Mouse (Mus musculus) c-Kit-negative CD71-positive TER-119-positive erythroid progenitor cells, embryonic 14.5 days (primary cell): ENCODE results near the gene Wee1.
"Not testable (repeated sequence)": the region's sequence is repeated elsewhere in the genome, so short reads cannot be mapped to it uniquely, and the experiment has no call there.

Experiments
- DNase-seq: peaks from one replicate; pipeline ENCODE4 v3.0.0-alpha.2; 2013; ENCODE audit warnings: low read depth, low spot score

Wee1 gene

GRCm38 (mm10) chr7:110122565-110123422 lies 948 bp downstream of the Wee1 start:
- no peak for DNase-seq

- no peak for DNase-seq
These were observed 2.2 kb downstream of the Wee1 start for GRCm38 (mm10) chr7:110123844-110124555.

- DNase-seq, result no peak
These were observed 6.7 kb downstream of the Wee1 start for GRCm38 (mm10) chr7:110128566-110128965.

- DNase-seq, result not testable (repeated sequence)
These were observed 10.4 kb downstream of the Wee1 start for GRCm38 (mm10) chr7:110132272-110132671.

GRCm38 (mm10) chr7:110133988-110134387 lies 12.1 kb downstream of the Wee1 start:
- DNase-seq, result no peak

- no peak for DNase-seq
These were observed 16.7 kb downstream of the Wee1 start for GRCm38 (mm10) chr7:110138538-110138937.

- DNase-seq, result no peak
These were observed 22.0 kb downstream of the Wee1 start for GRCm38 (mm10) chr7:110143863-110144262.

GRCm38 (mm10) chr7:110152891-110153290 lies 31.0 kb downstream of the Wee1 start:
- DNase-seq, result no peak

GRCm38 (mm10) chr7:110156712-110157260 lies 34.9 kb downstream of the Wee1 start:
- no peak for DNase-seq

GRCm38 (mm10) chr7:110157261-110157910 lies 35.5 kb downstream of the Wee1 start:
- DNase-seq, result no peak

- DNase-seq, result no peak
These were observed 36.2 kb downstream of the Wee1 start for GRCm38 (mm10) chr7:110158073-110158472.

GRCm38 (mm10) chr7:110160109-110160508 lies 38.3 kb downstream of the Wee1 start:
- not testable (repeated sequence) for DNase-seq

- no peak for DNase-seq
These were observed 38.8 kb downstream of the Wee1 start for GRCm38 (mm10) chr7:110160601-110161000.

- DNase-seq, result peak; percentile 30
These were observed 41.2 kb downstream of the Wee1 start for GRCm38 (mm10) chr7:110163024-110163423.

GRCm38 (mm10) chr7:110164103-110164681 lies 42.3 kb downstream of the Wee1 start:
- DNase-seq, result peak; percentile 79

- peak; percentile 83 for DNase-seq
These were observed 42.9 kb downstream of the Wee1 start for GRCm38 (mm10) chr7:110164712-110165122.

- no peak for DNase-seq
These were observed 44.4 kb downstream of the Wee1 start for GRCm38 (mm10) chr7:110166233-110166632.

- no peak for DNase-seq
These were observed 57.4 kb downstream of the Wee1 start for GRCm38 (mm10) chr7:110179208-110179607.

GRCm38 (mm10) chr7:110180613-110181012 lies 58.8 kb downstream of the Wee1 start:
- no peak for DNase-seq

- DNase-seq, result no peak
These were observed 59.6 kb downstream of the Wee1 start for GRCm38 (mm10) chr7:110181446-110181845.

- no peak for DNase-seq
These were observed 62.8 kb downstream of the Wee1 start for GRCm38 (mm10) chr7:110184608-110185007.

- no peak for DNase-seq
These were observed 68.1 kb downstream of the Wee1 start for GRCm38 (mm10) chr7:110189951-110190350.
